Mouse (Mus musculus) layer of hippocampus, adult 18-20 months (tissue): ENCODE measurements at regions not wholly inside any gene's neighbourhood (a gene's known extent, or its start where the extent isn't known, plus 50 kb on each side); places are given as distances from the start of the nearest gene placed in this dataset.

Experiments
- DNase-seq, 2 experiments: peaks; one replicate each; pipeline ENCODE4 v3.0.0; 2022; ENCODE audit warnings: low spot score in 2 of 2

- DNase-seq, result no peak
Observed at GRCm38 (mm10) chr14:25268090-25268631, 190.8 kb upstream of the Zmiz1 start.

- no peak for DNase-seq
Observed at GRCm38 (mm10) chr14:25270227-25270876, 188.6 kb upstream of the Zmiz1 start.

DNA sequence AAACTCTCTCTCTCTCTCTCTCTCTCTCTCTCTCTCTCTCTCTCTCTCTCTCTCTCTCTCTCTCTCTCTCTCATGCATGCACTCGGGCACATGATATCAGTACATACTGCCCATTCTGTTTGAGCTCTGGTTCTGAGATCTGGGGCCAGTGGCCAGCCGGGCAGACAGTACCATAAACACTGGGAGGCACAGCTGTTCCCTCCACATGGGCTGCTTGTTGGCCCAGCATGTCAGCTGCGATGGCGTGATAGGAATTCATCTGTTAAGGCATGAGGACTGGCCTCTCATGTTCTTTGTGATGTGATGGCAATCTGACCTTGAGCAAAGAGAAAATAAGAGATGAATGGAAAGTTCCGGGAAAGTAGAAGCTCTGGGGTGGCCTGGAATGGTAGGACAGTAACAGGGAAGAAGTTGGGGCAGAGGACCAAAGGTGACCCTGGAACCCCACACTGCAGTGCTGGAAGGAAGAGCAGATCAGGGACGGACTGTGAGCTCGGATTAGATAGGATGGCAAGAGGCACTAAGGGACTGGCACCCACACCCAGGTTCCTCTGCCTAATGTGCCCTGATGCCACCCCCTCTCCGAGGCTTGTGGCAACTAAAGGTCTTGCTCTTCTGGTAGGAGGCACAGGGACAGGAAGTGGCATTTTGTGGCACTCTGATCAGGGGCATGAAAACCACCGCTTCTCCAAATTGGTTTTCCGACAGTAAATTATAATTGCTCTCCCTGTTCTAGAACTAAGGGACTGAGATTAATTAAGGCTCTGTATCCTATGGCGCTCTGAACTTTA lies 186.4 kb upstream of the Zmiz1 start:
- DNase-seq, result no peak

GRCm38 (mm10) chr14:25279751-25280150 lies 179.2 kb upstream of the Zmiz1 start:
- no peak for DNase-seq

- DNase-seq, result no peak
Observed at GRCm38 (mm10) chr14:25292557-25292956, 166.4 kb upstream of the Zmiz1 start.

GRCm38 (mm10) chr14:25294226-25294625 lies 164.8 kb upstream of the Zmiz1 start:
- no peak for DNase-seq

- DNase-seq, result no peak
Observed at GRCm38 (mm10) chr14:25295688-25296350, 163.2 kb upstream of the Zmiz1 start.

DNA sequence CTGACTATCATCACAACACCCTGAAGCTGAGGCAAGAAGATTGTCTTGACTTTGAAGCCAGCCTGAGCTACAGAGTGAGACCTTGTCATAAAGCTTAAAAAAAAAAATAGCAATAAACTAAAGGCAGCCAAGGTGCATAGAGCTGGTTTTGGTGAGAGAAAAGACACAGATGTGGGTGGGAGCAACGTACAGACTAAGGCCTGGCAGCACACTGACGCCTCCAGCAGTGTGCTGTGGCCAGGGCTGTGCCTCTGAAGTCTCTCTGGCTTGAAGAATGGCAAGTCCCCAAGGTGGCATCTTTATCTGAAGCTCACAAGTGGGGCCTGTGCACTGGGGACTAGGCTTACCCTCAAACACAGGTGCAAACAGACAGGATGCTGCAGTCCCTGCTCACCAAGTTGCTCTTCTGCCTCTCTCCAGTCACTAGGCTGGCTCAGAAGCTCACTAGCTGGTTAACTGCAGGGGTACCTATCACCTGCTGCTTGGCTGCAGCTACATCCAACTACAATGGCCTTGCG lies 159.3 kb upstream of the Zmiz1 start:
- no peak for DNase-seq

DNA sequence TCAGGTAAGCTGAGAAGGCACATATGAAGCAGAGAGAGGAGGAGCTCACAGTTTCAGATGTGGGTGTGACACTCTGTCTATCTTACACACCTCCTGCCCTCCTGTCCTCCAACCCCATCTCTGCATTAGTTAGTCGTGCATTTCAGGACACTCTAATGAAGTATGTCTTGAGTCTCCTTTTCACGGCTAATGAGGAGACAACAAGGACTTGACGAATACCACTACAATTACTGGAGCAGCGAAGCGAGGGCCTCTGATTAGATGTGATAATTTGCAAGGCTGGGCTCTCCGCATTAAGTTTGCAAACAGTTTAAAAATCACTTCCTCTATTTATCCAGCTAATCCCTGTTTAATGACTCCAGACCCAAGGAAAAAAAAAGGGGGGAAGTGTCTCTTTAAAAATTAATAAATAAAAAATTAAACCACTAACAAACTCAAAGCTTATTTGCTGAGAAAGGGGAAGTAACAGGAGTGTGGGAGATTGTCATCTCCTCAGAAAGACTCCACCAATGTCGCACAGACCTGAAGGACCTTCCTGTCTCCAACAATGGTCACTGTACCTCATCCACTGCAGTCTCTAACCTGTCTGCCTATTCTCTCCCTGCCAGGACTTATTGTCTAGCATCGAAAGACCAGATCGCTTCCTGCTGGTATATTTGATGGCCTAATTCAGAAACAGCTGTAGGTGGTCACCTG lies 157.5 kb upstream of the Zmiz1 start:
- DNase-seq, result no peak

GRCm38 (mm10) chr14:25304391-25304851 lies 154.6 kb upstream of the Zmiz1 start:
- no peak for DNase-seq

DNA sequence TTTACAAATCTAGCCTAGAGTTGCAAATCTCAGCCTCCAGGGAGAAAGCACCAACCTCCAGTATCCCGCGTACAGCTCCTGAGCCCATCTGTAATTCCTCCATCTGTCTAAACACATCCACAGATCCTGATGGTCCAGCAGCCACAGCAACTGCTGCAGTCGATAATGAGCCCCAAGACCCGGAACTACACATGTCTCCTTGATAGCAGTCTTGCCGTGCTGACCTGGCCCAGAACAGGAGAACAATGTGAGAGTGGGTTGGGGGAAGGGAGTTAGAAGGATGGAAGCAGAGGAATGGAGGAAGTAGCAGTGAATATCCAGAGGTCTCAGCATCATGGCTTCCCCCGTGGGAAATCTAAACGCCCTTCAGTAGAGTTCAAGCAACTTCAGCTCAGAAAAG lies 152.8 kb upstream of the Zmiz1 start:
- DNase-seq, result no peak

- no peak for DNase-seq
Observed at GRCm38 (mm10) chr14:25306961-25307654, 151.9 kb upstream of the Zmiz1 start.

DNA sequence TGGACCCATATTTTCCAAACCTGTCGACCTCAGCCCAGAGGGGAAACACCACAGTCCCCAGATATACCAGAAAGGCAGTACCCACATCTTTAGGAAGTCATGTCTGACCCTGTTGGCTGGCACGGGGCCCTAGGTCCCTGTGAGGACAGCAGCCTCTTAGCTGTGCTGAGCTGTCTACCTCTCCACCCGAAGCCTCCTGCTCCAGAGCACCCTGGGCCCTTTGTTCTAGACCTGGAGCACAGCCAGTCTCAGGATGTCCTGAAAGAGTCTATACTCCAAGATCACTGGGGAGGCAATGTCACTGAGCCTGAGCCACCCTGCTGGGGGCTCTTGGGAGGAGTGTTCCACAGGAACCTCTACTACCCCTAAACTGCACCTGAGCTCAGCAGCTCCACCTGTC lies 150.9 kb upstream of the Zmiz1 start:
- DNase-seq, result no peak

DNA sequence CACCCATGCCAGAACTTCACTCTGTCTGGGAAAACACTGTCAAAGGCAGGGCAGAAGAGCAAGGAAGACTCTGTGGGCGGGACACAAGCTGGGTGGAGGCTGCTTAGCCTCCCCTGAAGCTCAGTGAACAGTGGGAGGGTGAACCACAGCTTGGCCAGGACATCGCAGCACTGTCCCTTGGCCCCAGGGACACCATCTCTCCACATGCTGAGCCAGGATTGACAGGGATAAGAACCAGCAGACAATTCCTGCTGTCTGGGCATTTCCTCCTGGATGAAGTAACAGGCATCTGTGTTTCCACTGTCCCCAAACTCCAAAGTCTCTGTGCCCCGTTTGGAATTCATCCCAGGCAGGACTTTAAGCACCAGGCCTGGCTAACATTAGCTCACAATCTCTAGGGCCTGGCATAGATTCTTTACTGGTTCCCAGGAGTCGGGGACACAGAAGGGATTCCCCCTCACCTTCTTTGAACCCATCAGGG lies 148.3 kb upstream of the Zmiz1 start:
- DNase-seq, result no peak

DNA sequence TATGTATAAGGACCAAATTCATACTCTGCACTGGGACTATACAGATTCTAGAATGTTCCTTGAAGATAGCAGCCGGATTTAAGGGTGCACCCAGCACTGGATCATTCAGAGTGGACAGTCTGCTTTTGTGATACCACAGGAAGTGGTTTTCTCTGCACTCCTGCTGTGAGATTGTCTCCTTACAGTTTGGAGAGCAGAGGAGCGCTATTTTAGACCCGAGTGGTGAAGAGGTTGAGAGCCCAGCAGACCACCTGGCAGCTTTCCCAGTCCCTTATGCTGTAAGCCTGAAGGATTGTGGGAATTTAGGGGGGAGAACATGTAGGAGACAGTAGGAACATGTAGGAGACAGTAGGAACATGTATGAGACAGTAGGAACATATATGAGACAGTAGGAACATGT lies 147.5 kb upstream of the Zmiz1 start:
- DNase-seq, result no peak

- no peak for DNase-seq
Observed at GRCm38 (mm10) chr14:25312135-25312534, 146.8 kb upstream of the Zmiz1 start.

- no peak for DNase-seq
Observed at GRCm38 (mm10) chr14:25312814-25313426, 146.1 kb upstream of the Zmiz1 start.

DNA sequence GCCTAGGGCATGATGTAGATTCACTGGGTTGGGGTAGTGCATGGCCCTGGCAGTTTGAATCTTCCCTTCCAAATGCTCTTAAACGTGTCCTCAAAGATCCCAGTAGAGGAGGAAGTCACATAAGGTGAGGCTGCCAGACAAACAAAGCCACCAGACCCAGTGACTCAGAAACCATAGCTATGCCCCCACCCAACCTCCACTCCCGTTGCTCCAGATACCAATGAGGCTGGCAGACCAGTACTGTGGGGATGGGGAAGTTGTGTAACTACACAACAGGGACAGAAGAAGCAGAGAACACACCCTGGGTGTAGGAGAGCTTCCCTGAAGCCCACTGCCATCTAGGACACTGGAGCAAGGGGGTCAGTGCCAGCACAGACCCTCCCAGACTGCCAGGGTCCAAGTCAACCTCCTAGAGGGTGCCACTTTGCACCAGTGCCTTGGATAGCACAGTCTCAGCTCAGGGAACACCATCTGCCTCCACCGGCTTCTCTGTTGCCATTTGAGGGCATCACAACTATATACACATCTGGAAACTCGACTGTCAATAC lies 145.2 kb upstream of the Zmiz1 start:
- no peak for DNase-seq

DNA sequence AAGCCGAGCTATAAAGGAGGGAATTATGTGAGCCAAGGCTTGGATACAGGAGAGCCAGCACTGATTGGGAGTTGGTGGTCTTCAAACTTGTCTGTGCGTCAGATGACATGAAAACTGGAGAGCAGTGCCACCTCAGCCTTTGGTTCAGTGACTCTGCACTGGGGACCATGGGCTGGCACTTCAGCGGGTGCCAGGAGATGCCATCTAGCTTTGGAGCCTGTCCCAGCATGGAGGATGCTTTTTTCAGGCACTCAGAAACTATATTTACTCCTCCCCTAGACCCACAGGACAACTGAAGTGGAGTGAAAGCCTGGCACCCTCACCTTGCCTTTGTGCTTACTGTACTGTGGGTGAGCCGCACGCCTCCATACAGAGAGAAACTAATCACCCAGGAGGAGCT lies 142.5 kb upstream of the Zmiz1 start:
- no peak for DNase-seq
